Mouse (Mus musculus) yolk sac, embryonic 10.5 days (tissue): Measurements from ENCODE around the gene Bpifb9a.
"Not testable (repeated sequence)": the region's sequence is repeated elsewhere in the genome, so short reads cannot be mapped to it uniquely, and the experiment has no call there.

Experiments used
- DNase-seq: peaks from one replicate; pipeline ENCODE4 v3.0.0-alpha.2; 2017; ENCODE audit warnings: low spot score

Bpifb9a gene

GRCm38 (mm10) chr2:154306927-154307326, 49.3 kb downstream of the Bpifb9a start, which contains the start of gene Bpifb9b:
Gene Bpifb9b (plus strand): TSS chr2:154307227.
- not testable (repeated sequence) for DNase-seq

- not testable (repeated sequence) for DNase-seq
These were observed 56.1 kb downstream of the Bpifb9a start for GRCm38 (mm10) chr2:154313771-154314170.
